Mouse (Mus musculus): Measurements from ENCODE around the gene Cfap126. TPM values are rescaled to one million over a fixed set of nuclear protein-coding genes. Genes with fewer than 3 reads are reported as not detected.
"Not testable (repeated sequence)": the region's sequence is repeated elsewhere in the genome, so short reads cannot be mapped to it uniquely, and the experiment has no call there.

Gene Cfap126
- 1 to 10 TPM; 1.2 to 1.8 TPM for total RNA-seq (2021)
- long read RNA-seq, experiment 1, partial matches to known transcripts, result 0 of 1 reads
- long read RNA-seq, experiment 1, other reads (novel, unspliced or antisense), result 0 of 1 reads
- long read RNA-seq, experiment 2, partial matches to known transcripts, result 0 of 1 reads
- long read RNA-seq, experiment 2, other reads (novel, unspliced or antisense), result 0 of 1 reads

DNA sequence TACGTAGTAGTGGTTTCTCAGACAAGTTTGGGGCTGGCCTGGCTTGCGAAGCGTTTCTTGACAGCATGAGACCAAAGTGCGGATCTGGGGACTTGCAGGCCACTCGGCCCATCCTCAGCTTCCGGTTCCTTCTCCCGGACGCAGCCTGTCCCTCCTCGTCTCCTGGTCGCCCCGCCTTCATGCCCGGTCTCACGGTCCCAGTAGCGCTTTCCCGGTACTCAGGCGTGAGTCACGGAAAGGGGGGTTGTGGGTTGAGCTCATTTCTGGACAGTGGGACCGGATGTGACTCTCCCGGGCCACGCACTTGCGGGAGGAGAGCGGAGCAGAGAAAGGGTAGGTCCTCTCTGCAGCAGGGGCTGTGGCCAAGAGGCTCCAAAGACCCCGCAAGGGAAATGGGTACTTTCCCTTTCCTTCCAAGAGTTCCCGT is at the start of gene Cfap126:
Gene Cfap126, plus strand, starts transcription at position 46 of the 427 bp plus-strand sequence.
- peak; percentile 68 for DNase-seq

DNA sequence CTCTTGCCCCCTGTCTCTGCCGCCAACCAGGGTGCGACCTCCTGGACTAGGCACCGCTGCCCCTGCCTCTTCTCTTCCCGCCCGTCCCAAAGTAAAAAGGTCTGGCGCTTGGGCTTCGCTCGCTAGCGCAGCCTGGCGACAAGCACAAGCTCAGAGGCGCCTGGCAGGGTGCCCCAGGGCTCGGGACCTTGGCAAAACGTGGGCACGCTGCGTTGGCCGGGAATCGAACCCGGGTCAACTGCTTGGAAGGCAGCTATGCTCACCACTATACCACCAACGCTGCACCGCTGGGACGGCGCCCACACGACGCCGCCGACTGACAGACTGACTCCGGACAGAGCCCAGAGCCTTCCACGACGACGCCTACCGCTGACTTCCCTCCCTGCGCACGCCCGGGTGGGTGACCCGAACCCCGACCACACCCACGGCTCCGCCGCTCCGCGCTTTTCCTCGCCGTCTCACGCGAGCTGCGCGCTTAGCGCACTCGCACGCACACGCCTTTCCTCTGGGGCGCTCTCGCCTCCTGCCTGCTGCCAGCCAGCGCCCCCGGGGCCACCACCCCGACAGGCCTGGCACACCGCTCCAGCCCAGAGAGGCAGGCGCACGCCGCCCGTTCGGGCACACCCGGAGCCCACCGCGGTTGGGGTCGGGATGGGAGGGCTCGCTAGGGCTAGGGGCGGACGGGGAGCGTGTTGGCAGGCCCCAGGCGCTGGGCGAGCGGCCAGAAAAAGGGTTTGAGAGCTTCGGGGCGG is 49.1 kb upstream of the Cfap126 start, which contains the start of gene Fcgr3:
Gene Fcgr3, minus strand, starts transcription at position 445 of the 752 bp plus-strand sequence.
- peak; percentile 88 for DNase-seq

DNA sequence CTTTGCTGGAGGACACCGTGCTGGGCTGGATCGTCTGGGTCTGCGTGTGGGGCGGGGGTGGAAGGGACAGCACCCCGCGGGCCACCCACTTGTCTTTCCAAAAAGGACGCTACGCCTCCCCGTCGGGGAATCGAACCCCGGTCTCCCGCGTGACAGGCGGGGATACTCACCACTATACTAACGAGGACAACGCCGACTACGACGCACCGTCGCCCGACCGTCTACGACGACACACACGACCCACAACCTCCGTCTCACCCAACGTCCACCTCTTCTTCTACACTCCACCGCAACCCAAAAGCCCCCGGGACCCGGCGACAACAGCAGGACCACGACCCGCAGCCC is 48.5 kb upstream of the Cfap126 start:
- peak; percentile 61 for DNase-seq

DNA sequence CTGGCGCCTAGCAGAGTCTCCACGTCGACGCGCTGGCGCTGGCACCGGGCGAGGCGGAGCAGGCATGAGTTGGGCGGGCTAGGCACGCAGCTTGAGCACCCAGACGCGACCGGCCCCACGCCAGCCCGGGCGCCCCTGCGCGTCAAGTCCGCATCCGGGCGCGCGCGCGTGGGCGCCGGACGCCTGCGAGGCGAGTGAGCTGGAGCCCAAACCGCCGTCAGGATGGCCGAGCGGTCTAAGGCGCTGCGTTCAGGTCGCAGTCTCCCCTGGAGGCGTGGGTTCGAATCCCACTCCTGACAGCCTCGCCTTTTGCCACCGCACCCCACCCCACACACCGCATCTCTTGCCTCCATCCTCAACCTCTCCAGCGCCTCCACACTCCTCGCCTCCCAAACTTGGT is 48.0 kb upstream of the Cfap126 start:
- DNase-seq, result peak; percentile 52

DNA sequence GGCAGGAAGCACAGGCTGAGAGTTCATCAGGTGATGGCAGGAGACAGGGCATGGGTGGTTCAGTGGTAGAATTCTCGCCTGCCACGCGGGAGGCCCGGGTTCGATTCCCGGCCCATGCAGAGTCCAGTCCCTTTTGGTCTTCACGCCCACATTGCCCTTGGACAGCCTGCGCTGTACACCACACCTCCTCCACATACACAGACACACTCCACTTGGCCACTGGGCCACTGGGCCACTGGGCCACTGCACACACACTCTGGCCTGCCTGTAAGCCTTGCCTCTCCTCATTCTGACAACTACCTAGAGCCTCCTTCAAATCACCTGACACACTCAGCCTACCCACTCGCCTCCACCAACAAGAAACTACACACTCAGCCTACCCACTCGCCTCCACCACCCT is 47.1 kb upstream of the Cfap126 start:
- not testable (repeated sequence) for DNase-seq

DNA sequence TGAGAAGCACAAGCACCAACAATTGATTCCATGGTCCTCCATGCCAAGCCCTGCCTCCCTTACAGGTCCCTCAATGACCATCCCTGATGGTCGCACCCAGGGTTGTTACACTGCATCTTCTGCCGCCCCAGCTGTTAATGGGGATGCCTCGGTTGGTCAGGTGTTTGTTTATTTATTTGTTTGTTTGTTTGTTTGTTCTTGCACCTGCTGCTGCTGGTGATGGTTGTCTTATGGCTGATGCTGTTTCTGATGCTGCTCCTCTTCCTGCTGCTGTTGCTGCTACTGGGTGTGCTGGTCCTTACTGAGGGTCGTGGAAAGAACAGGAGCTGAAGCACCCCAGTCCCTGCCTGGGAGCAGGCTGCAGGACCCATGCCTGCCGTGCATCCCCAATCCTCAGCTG is 45.8 kb upstream of the Cfap126 start:
- not testable (repeated sequence) for DNase-seq

DNA sequence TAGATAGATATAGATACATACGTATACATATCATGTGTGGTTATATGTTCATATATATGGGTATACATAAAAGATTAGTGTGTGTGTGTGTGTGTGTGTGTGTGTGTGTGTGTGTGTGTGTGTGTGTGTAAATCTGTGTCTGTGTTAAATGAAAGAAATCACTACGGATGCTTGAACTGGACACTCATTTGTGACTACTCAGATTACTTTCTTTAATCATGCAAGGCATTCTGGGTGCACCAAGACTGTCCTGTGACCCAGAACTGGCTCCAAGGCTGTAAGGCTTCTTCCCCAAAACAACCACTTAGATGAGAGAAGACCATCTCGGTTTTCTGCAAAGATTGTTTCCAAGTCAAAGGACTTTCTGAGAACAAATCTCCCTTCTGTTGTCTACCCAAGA is 44.2 kb upstream of the Cfap126 start:
- DNase-seq, result peak; percentile 17

DNA sequence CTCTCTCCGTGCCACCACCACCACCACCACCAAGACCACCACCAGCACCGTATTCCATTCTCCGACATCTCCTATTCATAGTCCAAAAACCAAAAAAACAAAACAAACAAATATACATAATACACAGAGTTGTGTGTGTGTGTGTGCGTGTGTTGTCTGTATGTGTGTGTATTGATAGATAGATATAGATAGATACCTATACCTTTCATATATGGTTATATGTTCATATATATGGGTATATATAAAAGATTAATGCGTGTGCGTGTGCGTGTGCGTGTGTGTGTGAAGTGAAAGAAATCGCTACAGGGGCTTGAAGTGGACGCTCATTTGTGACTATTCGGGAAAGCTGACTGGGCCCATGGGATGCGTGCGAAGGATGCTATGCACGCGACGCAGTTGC is 42.8 kb upstream of the Cfap126 start:
- not testable (repeated sequence) for DNase-seq

DNA sequence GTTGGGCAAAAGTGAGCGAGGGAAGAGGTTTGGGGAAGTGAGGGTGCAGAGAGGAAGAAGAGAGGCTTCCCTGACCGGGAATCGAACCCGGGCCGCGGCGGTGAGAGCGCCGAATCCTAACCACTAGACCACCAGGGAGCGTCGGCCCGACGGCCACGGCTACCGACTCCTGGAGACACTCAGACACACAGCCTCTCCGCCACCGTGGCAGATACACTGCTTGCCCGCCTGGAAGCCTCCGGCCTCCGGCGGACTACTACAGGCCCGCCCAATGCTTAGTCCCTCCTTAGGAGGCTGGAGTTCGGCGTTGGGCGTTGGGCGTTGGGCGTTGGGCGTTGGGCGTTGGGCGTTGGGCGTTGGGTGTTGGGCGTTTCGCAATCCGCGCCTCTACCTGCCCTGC is 42.0 kb upstream of the Cfap126 start:
- not testable (repeated sequence) for DNase-seq

DNA sequence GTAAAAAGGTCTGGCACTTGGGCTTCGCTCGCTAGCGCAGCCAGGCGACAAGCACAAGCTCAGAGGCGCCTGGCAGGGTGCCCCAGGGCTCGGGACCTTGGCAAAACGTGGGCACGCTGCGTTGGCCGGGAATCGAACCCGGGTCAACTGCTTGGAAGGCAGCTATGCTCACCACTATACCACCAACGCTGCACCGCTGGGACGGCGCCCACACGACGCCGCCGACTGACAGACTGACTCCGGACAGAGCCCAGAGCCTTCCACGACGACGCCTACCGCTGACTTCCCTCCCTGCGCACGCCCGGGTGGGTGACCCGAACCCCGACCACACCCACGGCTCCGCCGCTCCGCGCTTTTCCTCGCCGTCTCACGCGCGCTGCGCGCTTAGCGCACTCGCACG is 41.5 kb upstream of the Cfap126 start:
- DNase-seq, result not testable (repeated sequence)

DNA sequence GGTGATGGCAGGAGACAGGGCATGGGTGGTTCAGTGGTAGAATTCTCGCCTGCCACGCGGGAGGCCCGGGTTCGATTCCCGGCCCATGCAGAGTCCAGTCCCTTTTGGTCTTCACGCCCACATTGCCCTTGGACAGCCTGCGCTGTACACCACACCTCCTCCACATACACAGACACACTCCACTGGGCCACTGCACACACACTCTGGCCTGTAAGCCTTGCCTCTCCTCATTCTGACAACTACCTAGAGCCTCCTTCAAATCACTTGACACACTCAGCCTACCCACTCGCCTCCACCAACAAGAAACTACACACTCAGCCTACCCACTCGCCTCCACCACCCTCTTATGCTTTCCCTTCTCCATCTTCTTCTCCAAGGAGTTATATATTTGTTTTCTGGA is 39.4 kb upstream of the Cfap126 start:
- not testable (repeated sequence) for DNase-seq

DNA sequence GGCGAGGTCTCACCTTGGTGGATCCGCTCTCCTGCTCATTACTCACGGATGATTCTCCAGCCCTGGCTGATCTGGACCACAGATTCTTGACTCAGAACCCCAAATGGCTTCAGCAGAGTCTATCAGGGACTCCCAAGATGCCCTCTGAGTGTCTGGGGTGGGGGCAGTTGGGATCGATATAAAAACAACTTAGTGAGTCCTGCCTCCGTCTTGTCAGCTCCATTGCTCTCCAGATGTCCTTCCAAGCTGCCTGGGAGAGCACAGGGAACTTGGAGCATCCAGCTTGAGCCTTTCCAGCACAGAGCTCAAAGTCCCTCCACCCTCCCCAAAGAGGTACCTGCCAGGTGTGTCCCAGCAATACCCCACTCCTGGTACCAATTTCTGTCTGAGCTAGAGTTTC is 37.5 kb upstream of the Cfap126 start:
- DNase-seq, result not testable (repeated sequence)

DNA sequence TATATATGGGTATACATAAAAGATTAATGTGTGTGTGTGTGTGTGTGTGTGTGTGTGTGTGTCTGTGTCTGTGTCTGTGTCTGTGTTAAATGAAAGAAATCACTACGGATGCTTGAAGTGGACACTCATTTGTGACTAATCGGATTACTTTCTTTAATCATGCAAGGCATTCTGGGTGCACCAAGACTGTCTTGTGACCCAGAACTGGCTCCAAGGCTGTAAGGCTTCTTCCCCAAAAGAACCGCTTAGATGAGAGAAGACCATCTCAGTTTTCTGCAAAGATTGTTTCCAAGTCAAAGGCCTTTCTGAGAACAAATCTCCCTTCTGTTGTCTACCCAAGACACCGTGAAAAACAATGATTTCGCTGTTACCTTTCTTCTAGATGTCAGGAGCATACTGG is 36.5 kb upstream of the Cfap126 start:
- not testable (repeated sequence) for DNase-seq

DNA sequence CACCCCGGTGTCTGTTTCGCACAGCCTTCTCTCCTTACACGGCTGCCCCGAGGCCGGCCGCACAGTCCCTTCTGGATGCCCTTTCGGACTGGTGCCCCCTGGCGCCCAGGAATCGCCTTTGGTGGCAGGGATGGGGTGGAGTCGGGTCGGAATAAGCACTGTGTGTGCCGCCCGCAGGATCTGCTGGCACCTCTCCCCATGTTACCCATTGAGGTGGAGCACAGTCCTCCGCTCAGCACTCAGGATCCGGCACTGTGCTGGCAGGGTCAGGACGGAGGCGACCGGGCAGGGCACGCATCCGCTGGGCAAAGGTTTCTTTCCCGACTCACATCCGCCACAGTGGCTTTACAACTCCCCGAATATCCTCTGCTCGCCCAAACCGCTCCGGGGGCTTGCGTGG is 35.8 kb upstream of the Cfap126 start:
- DNase-seq, result peak; percentile 11

DNA sequence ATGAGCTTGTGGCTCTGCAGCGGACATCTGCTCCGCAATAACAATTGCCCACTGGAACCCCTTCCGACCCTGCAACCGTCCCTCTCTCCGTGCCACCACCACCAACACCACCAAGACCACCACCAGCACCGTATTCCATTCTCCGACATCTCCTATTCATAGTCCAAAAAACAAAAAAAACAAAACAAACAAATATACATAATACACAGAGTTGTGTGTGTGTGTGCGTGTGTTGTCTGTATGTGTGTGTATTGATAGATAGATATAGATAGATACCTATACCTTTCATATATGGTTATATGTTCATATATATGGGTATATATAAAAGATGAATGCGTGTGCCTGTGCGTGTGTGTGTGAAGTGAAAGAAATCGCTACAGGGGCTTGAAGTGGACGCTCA is 35.3 kb upstream of the Cfap126 start:
- not testable (repeated sequence) for DNase-seq

DNA sequence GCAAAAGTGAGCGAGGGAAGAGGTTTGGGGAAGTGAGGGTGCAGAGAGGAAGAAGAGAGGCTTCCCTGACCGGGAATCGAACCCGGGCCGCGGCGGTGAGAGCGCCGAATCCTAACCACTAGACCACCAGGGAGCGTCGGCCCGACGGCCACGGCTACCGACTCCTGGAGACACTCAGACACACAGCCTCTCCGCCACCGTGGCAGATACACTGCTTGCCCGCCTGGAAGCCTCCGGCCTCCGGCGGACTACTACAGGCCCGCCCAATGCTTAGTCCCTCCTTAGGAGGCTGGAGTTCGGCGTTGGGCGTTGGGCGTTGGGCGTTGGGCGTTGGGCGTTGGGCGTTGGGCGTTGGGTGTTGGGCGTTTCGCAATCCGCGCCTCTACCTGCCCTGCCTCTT is 34.4 kb upstream of the Cfap126 start:
- DNase-seq, result not testable (repeated sequence)

DNA sequence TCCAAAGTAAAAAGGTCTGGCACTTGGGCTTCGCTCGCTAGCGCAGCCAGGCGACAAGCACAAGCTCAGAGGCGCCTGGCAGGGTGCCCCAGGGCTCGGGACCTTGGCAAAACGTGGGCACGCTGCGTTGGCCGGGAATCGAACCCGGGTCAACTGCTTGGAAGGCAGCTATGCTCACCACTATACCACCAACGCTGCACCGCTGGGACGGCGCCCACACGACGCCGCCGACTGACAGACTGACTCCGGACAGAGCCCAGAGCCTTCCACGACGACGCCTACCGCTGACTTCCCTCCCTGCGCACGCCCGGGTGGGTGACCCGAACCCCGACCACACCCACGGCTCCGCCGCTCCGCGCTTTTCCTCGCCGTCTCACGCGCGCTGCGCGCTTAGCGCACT is 33.9 kb upstream of the Cfap126 start:
- not testable (repeated sequence) for DNase-seq

DNA sequence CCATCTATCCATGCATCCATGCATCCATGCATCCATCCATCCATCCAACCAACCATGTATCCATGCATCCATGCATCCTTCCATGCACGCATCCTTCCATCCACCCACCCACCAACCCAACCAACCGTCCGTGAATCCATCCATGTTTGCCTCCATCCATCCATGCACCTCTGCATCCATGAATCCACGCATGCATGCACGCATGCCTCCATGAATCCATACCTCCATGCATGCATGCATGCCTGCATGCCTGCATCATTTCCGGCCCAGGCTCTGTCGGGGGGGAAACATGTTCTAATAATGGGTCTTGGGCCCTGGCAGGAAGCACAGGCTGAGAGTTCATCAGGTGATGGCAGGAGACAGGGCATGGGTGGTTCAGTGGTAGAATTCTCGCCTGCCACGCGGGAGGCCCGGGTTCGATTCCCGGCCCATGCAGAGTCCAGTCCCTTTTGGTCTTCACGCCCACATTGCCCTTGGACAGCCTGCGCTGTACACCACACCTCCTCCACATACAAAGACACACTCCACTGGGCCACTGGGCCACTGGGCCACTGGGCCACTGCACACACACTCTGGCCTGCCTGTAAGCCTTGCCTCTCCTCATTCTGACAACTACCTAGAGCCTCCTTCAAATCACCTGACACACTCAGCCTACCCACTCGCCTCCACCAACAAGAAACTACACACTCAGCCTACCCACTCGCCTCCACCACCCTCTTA is 32.0 kb upstream of the Cfap126 start:
- not testable (repeated sequence) for DNase-seq

DNA sequence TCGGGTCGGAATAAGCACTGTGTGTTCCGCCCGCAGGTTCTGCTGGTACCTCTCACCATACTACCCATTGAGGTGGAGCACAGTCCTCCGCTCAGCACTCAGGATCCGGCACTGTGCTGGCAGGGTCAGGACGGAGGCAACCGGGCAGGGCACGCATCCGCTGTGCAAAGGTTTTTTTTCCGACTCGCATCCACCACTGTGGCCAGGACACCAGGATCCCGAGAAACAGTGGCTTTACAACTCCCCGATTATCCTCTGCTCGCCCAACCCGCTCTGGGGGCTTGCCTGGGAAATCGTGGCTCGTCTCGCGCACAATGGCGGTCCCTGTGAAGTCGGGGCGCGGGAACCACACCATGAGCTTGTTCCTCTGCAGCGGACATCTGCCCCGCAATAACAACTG is 28.0 kb upstream of the Cfap126 start:
- no peak for DNase-seq

DNA sequence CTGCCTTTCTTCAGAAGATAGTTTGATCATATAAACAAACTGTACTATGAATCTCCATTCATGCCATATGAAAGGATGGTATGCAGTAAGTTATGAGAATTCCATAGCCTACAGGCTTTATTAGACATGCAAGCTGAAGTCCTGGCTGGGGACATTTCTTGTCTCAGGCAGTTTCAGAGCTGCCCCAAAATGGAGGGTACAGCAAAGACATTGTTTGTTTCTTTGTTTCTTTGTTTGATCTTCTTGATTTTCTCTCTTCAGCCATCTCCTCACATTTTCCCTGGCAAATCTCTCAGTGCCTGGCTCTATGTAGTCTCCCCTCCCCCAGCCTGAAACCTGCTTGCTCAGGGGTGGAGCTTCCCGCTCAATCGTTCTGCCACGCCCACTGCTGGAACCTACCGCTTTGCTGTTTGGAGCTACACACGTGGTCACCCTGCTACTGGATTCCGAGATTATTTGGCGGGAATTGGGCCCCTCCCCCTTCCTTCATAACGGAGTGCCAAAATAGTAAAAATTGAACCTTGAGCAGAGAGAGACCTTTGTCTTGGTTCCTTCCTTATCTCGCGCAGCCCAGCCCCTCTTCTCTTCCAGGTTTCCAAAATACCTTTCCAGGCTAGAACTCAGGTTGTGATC is 25.4 kb upstream of the Cfap126 start:
- not testable (repeated sequence) for DNase-seq

DNA sequence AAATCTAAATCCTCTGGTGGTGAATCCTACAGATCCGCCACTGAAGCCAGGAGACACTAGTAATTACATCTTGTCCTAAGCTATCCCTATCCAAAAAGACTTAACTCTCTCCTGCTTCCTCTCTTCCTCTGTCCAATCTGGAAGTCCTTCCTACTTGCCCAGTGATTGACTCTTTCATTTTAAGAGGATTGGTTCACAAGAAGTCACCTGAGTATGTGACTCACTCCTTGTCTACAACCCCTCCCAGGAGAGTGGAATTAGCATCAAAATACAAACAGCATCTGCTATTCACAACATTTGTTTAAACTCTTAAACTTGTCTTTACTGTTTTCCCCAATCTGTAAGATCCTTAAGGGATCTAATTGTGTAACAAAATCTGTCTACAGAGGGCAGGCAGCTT is 23.8 kb upstream of the Cfap126 start:
- no peak for DNase-seq

DNA sequence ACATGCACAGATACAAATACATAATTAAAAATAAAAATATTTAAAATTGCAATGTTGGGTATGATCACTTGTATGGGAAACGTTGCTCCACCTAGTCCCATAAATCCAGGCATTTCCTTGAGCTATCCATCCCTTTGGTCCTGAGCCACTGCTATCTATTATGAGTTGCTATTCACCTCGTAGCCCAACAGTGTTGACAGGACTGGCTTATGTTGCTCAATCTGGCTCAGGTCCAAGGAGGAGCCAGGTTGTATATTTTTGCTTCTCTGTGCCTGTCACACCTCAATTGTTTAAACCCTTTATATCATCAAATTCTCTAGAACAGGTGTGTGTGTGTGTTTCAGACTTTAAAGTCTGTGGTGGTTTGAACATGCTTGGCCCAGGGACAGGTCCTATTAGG is 23.0 kb upstream of the Cfap126 start:
- no peak for DNase-seq

DNA sequence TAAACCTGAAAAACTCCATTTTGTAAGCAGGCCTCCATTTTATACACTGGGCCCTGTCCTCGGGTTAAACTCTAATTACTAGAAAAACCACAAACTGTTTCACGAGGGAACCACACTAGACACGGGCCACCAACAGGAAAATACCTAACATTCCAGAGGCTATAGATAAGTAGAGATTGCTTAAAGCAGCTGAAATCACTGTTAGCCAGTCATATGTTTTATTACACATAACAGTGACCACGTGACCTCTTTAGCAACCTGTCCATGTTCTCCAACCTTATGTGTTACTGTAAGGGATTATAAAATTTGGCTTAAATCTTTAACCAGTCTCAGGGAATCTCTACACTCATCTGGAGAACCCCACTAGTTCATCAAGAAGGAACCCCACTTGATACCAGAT is 19.3 kb upstream of the Cfap126 start:
- no peak for DNase-seq
